Mouse (Mus musculus) stomach, postnatal 0 days (tissue): ENCODE measurements around the gene Gm49416. TPM values are rescaled to one million over a fixed set of nuclear protein-coding genes. Genes with fewer than 3 reads are reported as not detected.

ENCODE experiments used
- ATAC-seq: fragments of 200-750 bp; cut with Nextera tagmentation; 2 replicates; pipeline ENCODE4 v1.8.0; 2017; ENCODE audit not compliant: low FRiP score, low TSS enrichment
- DNase-seq: peaks from one replicate; pipeline ENCODE4 v3.0.0-alpha.2; 2016; ENCODE audit warnings: low spot score
- H3K27ac ChIP-seq: fragments of 300-500 bp; sonication (generic); replicated peaks from 2 replicates; pipeline ENCODE4 v1.5.1; 2014; ENCODE audit warnings: mild to moderate bottlenecking, control low read depth
- H3K27me3 ChIP-seq: fragments of 300-500 bp; sonication (generic); 2 replicates; pipeline ENCODE4 v1.6.1; 2014; ENCODE audit warnings: low read length; ENCODE audit not compliant: control insufficient read depth, insufficient read depth
- H3K36me3 ChIP-seq: fragments of 300-500 bp; sonication (generic); 2 replicates; pipeline ENCODE4 v1.6.1; 2014; ENCODE audit warnings: low read length, mixed read lengths; ENCODE audit not compliant: control insufficient read depth, insufficient read depth
- H3K4me1 ChIP-seq: fragments of 300-500 bp; sonication (generic); replicated peaks from 2 replicates; pipeline ENCODE4 v1.6.1; 2014; ENCODE audit warnings: antibody characterized with exemption; ENCODE audit not compliant: control insufficient read depth, insufficient read depth
- H3K4me2 ChIP-seq: fragments of 300-500 bp; sonication (generic); replicated peaks from 2 replicates; pipeline ENCODE4 v1.6.1; 2014; ENCODE audit warnings: low read depth, mild to moderate bottlenecking, control low read depth, moderate library complexity
- H3K4me3 ChIP-seq: fragments of 300-500 bp; sonication (generic); 2 replicates; pipeline ENCODE4 v1.5.1; 2014; ENCODE audit warnings: low read depth, low read length, control low read depth
- H3K9ac ChIP-seq: fragments of 300-500 bp; sonication (generic); 2 replicates; pipeline ENCODE4 v1.6.1; 2014; ENCODE audit warnings: mild to moderate bottlenecking, low read length, control low read depth, mixed read lengths
- H3K9me3 ChIP-seq: fragments of 300-500 bp; sonication (generic); 2 replicates; pipeline ENCODE4 v1.6.1; 2016; ENCODE audit warnings: low read length; ENCODE audit not compliant: control insufficient read depth
- CTCF ChIP-seq: IDR thresholded peaks from 2 replicates; pipeline ENCODE4 v1.5.1; 2016; ENCODE audit warnings: antibody characterized with exemption, low read depth, mild to moderate bottlenecking, moderate library complexity
- EP300 ChIP-seq: optimal IDR thresholded peaks from 2 replicates; pipeline ENCODE3; 2016; ENCODE audit warnings: antibody characterized with exemption
- WGBS: fragments of 180-500 bp; shearing (Covaris S2); extraction: QIAGEN DNeasy Blood & Tissue Kit; methylation state at CpG from one replicate; pipeline ENCODE4 v1.1.7; 2014; 5-methylcytosine and 5-hydroxymethylcytosine counted together
- polyA plus RNA-seq: library from polyadenylated mRNA; unstranded; fragments of >200 nt; fragmentation: Nextera tagmentation; extraction: Ambion mirVana; gene quantifications from 2 replicates; pipeline ENCODE4 v1.2.1, GENCODE M21; 2015

Gene Gm49416
- polyA plus RNA-seq, 1 experiment from 2014 or later, result not detected

DNA sequence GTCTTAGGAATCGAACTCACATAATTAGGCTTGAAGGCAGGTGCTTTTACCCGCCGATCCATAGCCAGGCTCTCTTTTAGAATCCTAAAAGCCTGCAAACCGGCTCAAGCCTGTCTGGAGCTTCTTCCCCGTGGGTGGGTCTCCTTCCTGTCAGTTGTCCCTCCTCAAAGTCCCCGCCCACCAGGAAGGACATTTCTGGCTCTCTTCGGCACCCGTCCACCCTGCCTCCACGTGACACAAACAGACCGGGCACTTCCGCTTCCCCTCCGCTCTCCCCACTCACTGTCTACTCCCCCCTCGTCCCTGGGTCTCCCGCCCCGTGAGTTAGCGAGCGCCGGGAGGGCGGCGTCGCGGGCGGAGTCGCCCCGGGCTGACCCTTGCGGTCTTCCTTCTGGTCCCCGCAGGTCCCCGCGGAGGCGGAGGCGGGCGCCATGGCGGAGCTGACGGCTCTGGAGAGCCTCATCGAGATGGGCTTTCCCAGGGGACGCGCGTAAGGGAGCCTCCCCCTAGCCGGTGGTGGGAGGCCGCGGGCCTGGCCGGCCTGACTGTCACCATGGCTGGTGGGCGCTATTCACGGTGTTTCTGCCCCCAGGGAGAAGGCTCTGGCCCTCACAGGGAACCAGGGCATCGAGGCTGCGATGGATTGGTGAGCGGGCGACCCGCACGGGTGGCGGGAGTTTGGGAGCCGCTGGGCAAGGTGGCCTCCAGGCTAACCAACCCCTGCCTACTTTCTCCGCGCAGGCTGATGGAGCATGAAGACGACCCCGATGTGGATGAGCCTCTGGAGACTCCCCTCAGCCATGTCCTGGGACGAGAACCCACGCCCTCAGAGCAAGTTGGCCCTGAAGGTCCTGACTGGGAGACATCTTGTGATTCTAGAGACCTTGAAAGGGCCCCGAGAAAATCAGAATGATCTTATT, 17.2 kb upstream of the Gm49416 start, which contains the start of gene Ubxn1:
Gene Ubxn1 (plus strand): TSS at position 230 of the 920 bp plus-strand sequence.
- H3K9me3 ChIP-seq, result no peaks in the 10 kb centered on the region
- TF ChIP-seq EP300 (peak; percentile 83), CTCF (no peak)
- peak within 1 kb of the TSS; percentile 96 for H3K9ac ChIP-seq
- DNase-seq (peak; percentile 97), ATAC-seq (peak; percentile 93)
- under 1% methylated on average over 56 of the region's 59 CpGs for WGBS
- H3K27ac ChIP-seq, result peak within 1 kb of the TSS; percentile 96
- peak within 1 kb of the TSS; percentile 93 for H3K4me2 ChIP-seq
- 0 out of 2 replicates have a peak, but pooled peaks cover 6% of the 10 kb centered on the region for H3K4me1 ChIP-seq
- H3K36me3 ChIP-seq, result peaks cover 23% of the 10 kb centered on the region
- H3K4me3 ChIP-seq, result peak within 1 kb of the TSS; percentile 98
- no peaks in the 10 kb centered on the region for H3K27me3 ChIP-seq

DNA sequence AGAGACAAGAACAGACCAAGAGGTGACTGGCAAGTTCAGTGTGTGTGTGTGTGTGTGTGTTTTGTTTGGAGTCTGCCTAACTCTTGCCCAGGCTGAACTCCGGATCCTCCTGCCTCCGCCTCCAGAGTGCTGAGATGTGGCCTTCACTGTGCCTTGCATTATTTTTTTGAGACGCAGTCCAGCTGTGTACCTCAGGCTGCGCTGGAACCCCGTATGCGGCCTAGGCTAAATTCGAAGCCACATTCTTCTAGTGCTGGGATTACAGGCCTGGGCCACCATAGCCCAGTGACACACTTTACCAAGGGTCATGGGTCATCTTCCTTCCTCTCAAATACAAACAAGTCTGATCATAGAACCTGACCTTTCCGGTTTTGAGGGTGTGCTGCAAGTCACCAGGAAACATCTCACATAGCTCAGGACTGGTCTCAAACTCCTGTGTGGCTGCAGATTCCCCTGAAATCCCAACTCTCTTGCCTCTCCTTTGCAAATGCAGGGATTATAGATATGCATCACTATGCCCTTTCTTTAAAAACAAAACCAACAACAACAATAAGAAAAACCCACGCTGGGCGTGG, 16.4 kb upstream of the Gm49416 start:
- TF ChIP-seq EP300 (no peak), CTCF (no peak)
- Histone ChIP-seq H3K9ac (peak overlapping the region; percentile 96), H3K4me3 (peak overlapping the region; percentile 98), H3K4me1 (0 out of 2 replicates have a peak, but pooled peaks cover 6% of the 10 kb centered on the region), H3K9me3 (no peaks in the 10 kb centered on the region), H3K4me2 (peak overlapping the region; percentile 93), H3K27ac (peak overlapping the region; percentile 96), H3K27me3 (no peaks in the 10 kb centered on the region), H3K36me3 (peaks cover 23% of the 10 kb centered on the region)
- 47% methylated on average over 10 of the region's 10 CpGs for WGBS
- peak; percentile 33 for DNase-seq
- peak; percentile 25 for ATAC-seq

DNA sequence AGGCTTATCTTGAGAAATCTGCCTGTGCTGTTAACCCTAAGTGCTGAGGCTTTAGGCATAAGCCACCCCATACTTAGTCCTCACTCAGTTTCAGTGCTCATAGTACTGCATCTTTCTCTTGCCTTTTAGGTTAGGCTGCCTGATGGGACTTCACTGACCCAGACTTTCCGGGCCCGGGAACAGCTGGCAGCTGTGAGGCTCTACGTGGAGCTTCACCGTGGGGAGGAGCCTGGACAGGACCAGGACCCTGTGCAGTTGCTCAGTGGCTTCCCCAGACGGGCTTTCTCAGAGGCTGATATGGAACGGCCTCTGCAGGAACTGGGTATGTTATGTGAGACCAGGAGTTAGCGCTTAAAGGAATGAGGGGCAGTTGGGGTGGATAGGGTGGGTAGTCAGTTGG, 13.7 kb upstream of the Gm49416 start:
- TF ChIP-seq EP300 (no peak), CTCF (no peak)
- Histone ChIP-seq H3K9me3 (no peaks in the 10 kb centered on the region), H3K4me3 (no peak overlapping the region), H3K27me3 (no peaks in the 10 kb centered on the region), H3K9ac (no peak overlapping the region), H3K4me1 (0 out of 2 replicates have a peak, but pooled peaks cover 6% of the 10 kb centered on the region), H3K4me2 (no peak overlapping the region), H3K36me3 (peaks cover 27% of the 10 kb centered on the region), H3K27ac (peak overlapping the region; percentile 78)
- no peak for ATAC-seq
- 73% methylated on average over 7 of the region's 7 CpGs for WGBS
- peak; percentile 40 for DNase-seq

DNA sequence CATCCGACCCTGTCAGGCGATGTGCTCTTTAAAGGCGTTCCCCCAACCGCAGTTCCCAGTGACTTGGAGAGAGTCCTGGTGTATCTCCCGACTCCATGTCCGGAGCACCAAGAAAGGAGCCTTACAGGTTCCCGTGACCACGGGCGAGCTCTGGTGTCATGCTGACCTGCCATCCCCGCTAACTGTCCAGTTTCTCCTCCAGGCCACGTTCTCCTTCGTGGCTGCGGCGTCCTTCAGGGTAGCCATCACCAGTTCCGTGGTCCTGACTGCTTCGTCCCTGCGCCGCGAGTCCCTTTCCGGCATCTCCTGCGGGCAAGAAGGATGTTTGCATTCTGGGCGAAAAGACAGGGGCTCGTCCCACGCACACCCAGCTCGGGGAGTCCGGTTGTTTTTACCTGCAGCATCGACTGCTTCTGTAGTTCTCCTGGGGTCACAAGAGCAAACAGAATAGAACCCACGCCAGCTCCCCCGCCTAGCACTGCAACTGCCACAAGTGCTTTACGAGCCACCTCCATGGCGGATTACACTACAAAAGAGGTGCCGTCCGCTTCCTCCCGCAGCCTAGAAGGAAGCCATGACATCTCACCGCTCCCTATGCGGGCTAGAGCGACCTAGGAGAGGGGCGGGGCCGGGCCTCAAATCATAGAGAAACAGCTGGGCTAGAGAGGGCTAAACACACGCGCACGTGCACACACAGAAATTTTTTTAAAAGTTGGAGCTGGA, 8.3 kb upstream of the Gm49416 start, which contains the start of gene Uqcc3:
Gene Uqcc3 (minus strand): TSS at position 613 of the 723 bp plus-strand sequence.
- TF ChIP-seq CTCF, result no peak
- no peak for TF ChIP-seq EP300
- peak; percentile 94 for ATAC-seq
- WGBS, result under 1% methylated on average over 42 of the region's 42 CpGs
- Histone ChIP-seq H3K4me3 (peak within 1 kb of the TSS; percentile 82), H3K27ac (peak within 1 kb of the TSS; percentile 92), H3K9ac (peak within 1 kb of the TSS; percentile 83), H3K36me3 (peaks cover 8% of the 10 kb centered on the region; the same call in 1 of the 2 replicates), H3K9me3 (no peaks in the 10 kb centered on the region), H3K4me1 (no peaks in the 10 kb centered on the region), H3K4me2 (peak within 1 kb of the TSS; percentile 79), H3K27me3 (no peaks in the 10 kb centered on the region)
- DNase-seq, result peak; percentile 90

DNA sequence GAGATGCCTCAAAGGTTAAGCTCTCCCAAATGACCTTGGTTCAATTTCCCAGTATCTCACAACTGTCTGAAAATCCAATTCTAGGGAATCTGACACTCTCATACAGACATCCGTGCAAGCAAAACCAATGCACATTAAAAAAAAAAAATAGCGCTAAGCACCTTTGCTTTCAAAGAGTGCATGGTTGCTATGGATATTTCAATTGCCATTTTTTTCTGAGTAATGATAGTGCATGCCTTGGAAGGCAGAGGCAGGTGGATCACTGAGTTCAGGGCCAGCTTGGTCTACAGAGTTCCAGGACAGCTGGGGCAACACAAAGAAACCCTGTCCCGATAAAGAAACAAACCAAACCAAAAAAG, 7.7 kb upstream of the Gm49416 start:
- TF ChIP-seq CTCF (no peak), EP300 (no peak)
- H3K4me2 ChIP-seq, result peak overlapping the region; percentile 79
- ATAC-seq (peak; percentile 14), DNase-seq (no peak)
- no peaks in the 10 kb centered on the region for H3K27me3 ChIP-seq
- no peaks in the 10 kb centered on the region for H3K4me1 ChIP-seq
- H3K36me3 ChIP-seq, result peaks cover 3% of the 10 kb centered on the region; the same call in 1 of the 2 replicates
- peak overlapping the region; percentile 83; the same call in 1 of the 2 replicates for H3K9ac ChIP-seq
- H3K4me3 ChIP-seq, result peak overlapping the region; percentile 82
- H3K9me3 ChIP-seq, result no peaks in the 10 kb centered on the region
- H3K27ac ChIP-seq, result no peak overlapping the region
- WGBS, result 6% methylated on average over 3 of the region's 3 CpGs
